Mouse (Mus musculus): ENCODE results near the gene Ankrd33b.

The Ankrd33b gene

GRCm38 (mm10) chr15:31338656-31339291 is 28.8 kb downstream of the Ankrd33b start:
- no peak for DNase-seq (ENCODE audit: low read depth, low spot score)

- DNase-seq (ENCODE audit: low read depth, low spot score): no peak
These were observed 29.5 kb downstream of the Ankrd33b start for GRCm38 (mm10) chr15:31337983-31338382.

GRCm38 (mm10) chr15:31337192-31337741 is 30.3 kb downstream of the Ankrd33b start:
- peak; percentile 95 for DNase-seq (ENCODE audit: low read depth, low spot score)

GRCm38 (mm10) chr15:31336685-31337084 is 30.8 kb downstream of the Ankrd33b start:
- DNase-seq (ENCODE audit: low read depth, low spot score): no peak

- DNase-seq (ENCODE audit: low read depth, low spot score): no peak
These were observed 32.7 kb downstream of the Ankrd33b start for GRCm38 (mm10) chr15:31334829-31335228.

- no peak for DNase-seq (ENCODE audit: low read depth, low spot score)
These were observed 34.9 kb downstream of the Ankrd33b start for GRCm38 (mm10) chr15:31332541-31333163.

GRCm38 (mm10) chr15:31331742-31332141 is 35.8 kb downstream of the Ankrd33b start:
- no peak for DNase-seq (ENCODE audit: low read depth, low spot score)

GRCm38 (mm10) chr15:31328082-31328614 is 39.4 kb downstream of the Ankrd33b start:
- DNase-seq (ENCODE audit: low read depth, low spot score): no peak

GRCm38 (mm10) chr15:31325660-31326354 is 41.7 kb downstream of the Ankrd33b start:
- DNase-seq (ENCODE audit: low read depth, low spot score): no peak

- DNase-seq (ENCODE audit: low read depth, low spot score): no peak
These were observed 43.0 kb downstream of the Ankrd33b start for GRCm38 (mm10) chr15:31324551-31324950.

- DNase-seq (ENCODE audit: low read depth, low spot score): no peak
These were observed 43.8 kb downstream of the Ankrd33b start for GRCm38 (mm10) chr15:31323684-31324083.

- DNase-seq (ENCODE audit: low read depth, low spot score): no peak
These were observed 46.7 kb downstream of the Ankrd33b start for GRCm38 (mm10) chr15:31320598-31321377.

GRCm38 (mm10) chr15:31319046-31319445 is 48.5 kb downstream of the Ankrd33b start:
- DNase-seq (ENCODE audit: low read depth, low spot score): no peak

GRCm38 (mm10) chr15:31318158-31318955 is 49.2 kb downstream of the Ankrd33b start:
- DNase-seq (ENCODE audit: low read depth, low spot score): no peak

GRCm38 (mm10) chr15:31317056-31317805 is 50.3 kb downstream of the Ankrd33b start:
- no peak for DNase-seq (ENCODE audit: low read depth, low spot score)

- peak; percentile 66 for DNase-seq (ENCODE audit: low read depth, low spot score)
These were observed 51.8 kb downstream of the Ankrd33b start for GRCm38 (mm10) chr15:31315630-31316231.

GRCm38 (mm10) chr15:31312001-31312400 is 55.5 kb downstream of the Ankrd33b start:
- DNase-seq (ENCODE audit: low read depth, low spot score): no peak

GRCm38 (mm10) chr15:31309526-31309925 is 58.0 kb downstream of the Ankrd33b start:
- no peak for DNase-seq (ENCODE audit: low read depth, low spot score)

GRCm38 (mm10) chr15:31306726-31307125 is 60.8 kb downstream of the Ankrd33b start:
- DNase-seq (ENCODE audit: low read depth, low spot score): no peak
